Mouse (Mus musculus) heart, embryonic 11.5 days (tissue): ENCODE measurements around the gene Papss1. TPM values are rescaled to one million over a fixed set of nuclear protein-coding genes. Genes with fewer than 3 reads are reported as not detected.

ENCODE experiments used
- ATAC-seq: fragments of 200-750 bp; cut with Nextera tagmentation; replicated peaks from 2 replicates; pipeline ENCODE4 v1.8.0; 2017; ENCODE audit warnings: moderate library complexity; ENCODE audit not compliant: insufficient number of reproducible peaks, low FRiP score, low TSS enrichment
- H3K27ac ChIP-seq: fragments of 300-500 bp; sonication (generic); 2 replicates; pipeline ENCODE4 v1.5.1; 2014; ENCODE audit warnings: mild to moderate bottlenecking, low read depth, low read length
- H3K27me3 ChIP-seq: fragments of 300-500 bp; sonication (generic); 2 replicates; pipeline ENCODE4 v1.6.1; 2014; ENCODE audit warnings: mild to moderate bottlenecking, low read length, mixed read lengths; ENCODE audit not compliant: control insufficient read depth, insufficient read depth
- H3K36me3 ChIP-seq: fragments of 300-500 bp; sonication (generic); 2 replicates; pipeline ENCODE4 v1.6.1; 2014; ENCODE audit warnings: mild to moderate bottlenecking, low read length, moderate library complexity, mixed read lengths; ENCODE audit not compliant: control insufficient read depth, insufficient read depth
- H3K4me1 ChIP-seq: fragments of 300-500 bp; sonication (generic); 2 replicates; pipeline ENCODE4 v1.6.1; 2014; ENCODE audit warnings: low read length; ENCODE audit not compliant: control insufficient read depth, insufficient read depth
- H3K4me2 ChIP-seq: fragments of 300-500 bp; sonication (generic); 2 replicates; pipeline ENCODE4 v1.6.1; 2014; ENCODE audit warnings: mild to moderate bottlenecking, moderate library complexity
- H3K4me3 ChIP-seq: fragments of 300-500 bp; sonication (generic); 2 replicates; pipeline ENCODE4 v1.5.1; 2014; ENCODE audit warnings: low read depth, low read length
- H3K9ac ChIP-seq: fragments of 300-500 bp; sonication (generic); 2 replicates; pipeline ENCODE4 v1.6.1; 2014; ENCODE audit warnings: mild to moderate bottlenecking, low read depth, low read length, moderate library complexity
- H3K9me3 ChIP-seq: fragments of 300-500 bp; sonication (generic); replicated peaks from 2 replicates; pipeline ENCODE4 v1.6.1; 2016; ENCODE audit warnings: low read length; ENCODE audit not compliant: control insufficient read depth
- WGBS: fragments of 180-500 bp; shearing (Covaris S2); extraction: QIAGEN DNeasy Blood & Tissue Kit; methylation state at CpG from one replicate; pipeline ENCODE4 v1.1.7; 2014; ENCODE audit not compliant: insufficient replicate concordance; 5-methylcytosine and 5-hydroxymethylcytosine counted together
- polyA plus RNA-seq: library from polyadenylated mRNA; unstranded; fragments of >200 nt; fragmentation: Nextera tagmentation; extraction: Ambion mirVana; gene quantifications from 2 replicates; pipeline ENCODE4 v1.2.1, GENCODE M21; 2014

Papss1 gene
- polyA plus RNA-seq: 43.8 and 44.9 TPM in 2 replicates

DNA sequence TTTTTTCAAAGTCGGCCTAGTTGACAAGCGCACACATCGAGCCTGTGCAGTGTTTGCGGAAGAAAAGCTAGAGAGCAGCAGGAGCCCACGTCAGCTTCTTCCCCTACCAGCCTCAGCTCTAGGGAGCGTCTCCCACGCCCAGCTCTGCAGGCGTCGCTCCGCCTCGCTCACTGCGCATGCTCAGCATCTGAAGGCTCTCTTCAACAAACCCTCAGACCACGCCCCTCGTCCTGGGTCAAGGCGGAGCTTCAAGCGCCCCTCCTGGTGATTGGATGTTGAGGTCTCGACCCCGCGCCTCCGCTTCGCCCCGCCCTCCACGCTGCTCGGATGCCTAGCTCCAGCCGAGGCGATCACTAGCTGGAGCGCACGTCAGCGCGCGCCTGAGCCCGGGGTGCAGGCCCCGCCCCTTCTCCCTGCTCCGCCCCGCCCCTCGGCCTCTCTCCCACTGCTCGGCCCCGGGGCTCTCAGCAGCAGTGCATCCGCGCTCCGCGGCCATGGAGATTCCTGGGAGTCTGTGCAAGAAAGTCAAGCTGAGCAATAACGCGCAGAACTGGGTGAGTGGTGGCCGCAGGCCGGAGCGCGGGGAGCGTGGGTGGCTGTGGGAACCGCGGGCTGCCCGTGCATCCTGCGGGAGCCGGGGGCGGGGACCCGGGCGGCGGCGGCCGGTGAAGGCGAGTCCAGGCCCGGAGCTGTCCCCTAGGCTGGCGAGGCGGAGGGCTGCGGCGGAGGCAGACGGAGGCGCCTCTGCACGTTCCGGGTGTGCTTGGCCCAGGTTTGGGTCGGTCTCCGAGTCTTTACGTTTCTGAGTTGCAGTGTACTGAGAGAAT, at the start of gene Papss1:
Gene Papss1, plus strand, starts transcription at position 339 of the 827 bp plus-strand sequence.
- under 1% methylated on average over 73 of the region's 73 CpGs for WGBS
- H3K4me3 ChIP-seq: peak within 1 kb of the TSS; percentile 90

DNA sequence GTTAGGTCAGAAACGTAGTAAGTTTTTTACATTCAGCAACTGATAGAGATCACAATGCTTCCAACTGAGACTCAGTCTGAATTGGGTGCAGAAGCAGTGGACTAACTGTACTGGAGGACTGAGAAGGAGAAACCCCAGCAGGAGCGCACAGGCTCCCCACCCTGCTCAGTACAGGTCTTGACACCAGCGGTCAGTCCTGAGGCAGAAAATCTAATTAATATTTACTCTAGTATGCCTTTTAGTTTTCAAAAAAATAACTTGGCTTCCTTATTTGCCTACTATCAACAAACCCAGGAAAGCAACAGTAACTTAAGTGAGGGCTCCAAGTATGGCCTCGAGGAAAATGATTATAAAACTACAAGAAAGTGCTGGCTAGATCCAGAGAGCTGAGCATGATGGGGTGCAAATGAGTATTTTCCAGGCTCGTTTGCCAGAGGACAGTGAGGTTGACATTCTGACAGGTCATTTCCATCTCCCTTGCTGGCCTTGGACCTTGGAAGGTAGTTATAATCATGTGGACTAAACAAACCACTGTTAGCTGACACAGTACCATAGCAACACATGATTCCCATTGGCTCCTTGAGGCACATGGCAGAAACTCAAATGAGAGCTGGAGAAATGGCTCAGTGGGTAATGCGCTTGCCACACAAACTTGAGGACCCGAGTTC, 48.1 kb upstream of the Papss1 start:
- Histone ChIP-seq H3K36me3 (no peaks in the 10 kb centered on the region), H3K9ac (no peak overlapping the region), H3K4me1 (no peaks in the 10 kb centered on the region), H3K4me3 (no peak overlapping the region), H3K27me3 (no peaks in the 10 kb centered on the region), H3K27ac (no peak overlapping the region), H3K9me3 (no peaks in the 10 kb centered on the region), H3K4me2 (no peak overlapping the region)
- no peak for ATAC-seq
- 79% methylated on average over 7 of the region's 7 CpGs for WGBS

More for the DNA sequence above, at the start of gene Papss1:
- peak within 1 kb of the TSS; percentile 93 for H3K27ac ChIP-seq
- H3K27me3 ChIP-seq: no peaks in the 10 kb centered on the region
- ATAC-seq: peak; percentile 99
- peaks cover 12% of the 10 kb centered on the region for H3K4me1 ChIP-seq
- H3K36me3 ChIP-seq: no peaks in the 10 kb centered on the region
- H3K9ac ChIP-seq: peak within 1 kb of the TSS; percentile 88
- peak within 1 kb of the TSS; percentile 73 for H3K4me2 ChIP-seq
- no peaks in the 10 kb centered on the region for H3K9me3 ChIP-seq

DNA sequence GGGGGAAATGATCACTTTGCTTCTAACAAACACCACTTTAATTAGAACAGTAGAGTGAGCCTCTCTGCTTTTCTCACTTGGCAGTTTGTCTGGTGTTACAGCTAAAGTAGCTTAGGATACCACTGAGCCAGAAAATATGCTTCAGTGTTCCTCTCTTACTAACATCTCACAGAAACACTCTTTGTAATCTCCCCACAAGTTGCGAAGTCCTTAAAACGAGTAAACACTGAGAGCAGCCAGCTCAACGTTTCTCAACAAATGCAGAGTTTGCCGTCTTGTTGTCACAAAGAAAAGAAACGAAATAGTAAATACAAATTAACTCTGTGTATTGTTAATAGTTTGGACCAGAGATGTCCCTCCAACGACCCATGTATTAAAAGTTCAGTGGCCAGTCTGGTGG, 46.8 kb upstream of the Papss1 start:
- ATAC-seq: no peak
- no peak overlapping the region for H3K4me3 ChIP-seq
- no peak overlapping the region for H3K27ac ChIP-seq
- no peaks in the 10 kb centered on the region for H3K4me1 ChIP-seq
- H3K9ac ChIP-seq: no peak overlapping the region
- H3K4me2 ChIP-seq: no peak overlapping the region
- no peaks in the 10 kb centered on the region for H3K36me3 ChIP-seq
- H3K9me3 ChIP-seq: no peaks in the 10 kb centered on the region
- H3K27me3 ChIP-seq: no peaks in the 10 kb centered on the region
- WGBS: 73% methylated on average over 6 of the region's 6 CpGs

DNA sequence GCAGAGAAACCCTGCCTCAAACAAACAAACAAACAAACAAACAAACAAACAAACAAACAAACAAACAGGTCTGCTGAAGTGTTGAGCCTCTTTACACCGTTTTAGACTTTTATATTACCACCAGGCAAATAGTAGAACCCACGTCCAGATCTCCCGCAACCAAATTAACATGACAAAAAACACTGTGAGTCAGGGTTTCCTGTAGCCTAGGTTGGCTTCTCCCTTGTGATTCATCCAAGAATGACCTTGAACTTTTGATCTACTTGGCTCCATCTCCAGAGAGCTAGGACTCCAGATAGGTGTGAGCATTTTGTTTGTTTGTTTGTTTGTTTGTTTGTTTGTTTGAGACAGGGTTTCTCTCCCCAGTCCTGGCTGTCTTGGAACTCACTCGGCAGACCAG, 43.4 kb upstream of the Papss1 start:
- Histone ChIP-seq H3K4me2 (no peak overlapping the region), H3K9ac (no peak overlapping the region), H3K36me3 (no peaks in the 10 kb centered on the region), H3K4me3 (no peak overlapping the region), H3K27me3 (no peaks in the 10 kb centered on the region), H3K4me1 (no peaks in the 10 kb centered on the region), H3K27ac (no peak overlapping the region), H3K9me3 (no peaks in the 10 kb centered on the region)
- ATAC-seq: no peak
- WGBS: 74% methylated on average over 4 of the region's 4 CpGs

DNA sequence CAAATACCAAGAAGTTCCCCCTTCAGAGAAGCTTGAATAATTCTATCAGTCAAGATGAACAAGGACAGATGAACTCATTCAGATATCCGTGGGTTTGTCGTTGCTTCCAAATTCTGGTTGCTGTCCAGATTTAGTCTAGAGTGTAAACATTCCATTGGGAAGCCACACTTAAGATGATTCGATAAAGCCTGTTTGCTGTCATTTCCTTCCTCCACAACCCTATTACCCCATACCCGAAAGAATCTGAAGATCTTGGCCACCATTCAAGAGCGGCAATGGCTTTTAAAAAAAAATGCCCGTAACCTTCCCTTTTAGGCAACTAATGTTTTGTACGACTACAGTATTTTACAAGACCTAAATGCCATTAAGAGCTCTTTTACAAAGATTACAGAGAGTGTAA, 42.3 kb upstream of the Papss1 start:
- no peaks in the 10 kb centered on the region for H3K4me1 ChIP-seq
- H3K27ac ChIP-seq: no peak overlapping the region
- H3K4me2 ChIP-seq: no peak overlapping the region
- no peak overlapping the region for H3K9ac ChIP-seq
- no peak overlapping the region for H3K4me3 ChIP-seq
- no peaks in the 10 kb centered on the region for H3K36me3 ChIP-seq
- ATAC-seq: no peak
- no peaks in the 10 kb centered on the region for H3K9me3 ChIP-seq
- H3K27me3 ChIP-seq: no peaks in the 10 kb centered on the region
- WGBS: 60% methylated on average over 7 of the region's 7 CpGs

DNA sequence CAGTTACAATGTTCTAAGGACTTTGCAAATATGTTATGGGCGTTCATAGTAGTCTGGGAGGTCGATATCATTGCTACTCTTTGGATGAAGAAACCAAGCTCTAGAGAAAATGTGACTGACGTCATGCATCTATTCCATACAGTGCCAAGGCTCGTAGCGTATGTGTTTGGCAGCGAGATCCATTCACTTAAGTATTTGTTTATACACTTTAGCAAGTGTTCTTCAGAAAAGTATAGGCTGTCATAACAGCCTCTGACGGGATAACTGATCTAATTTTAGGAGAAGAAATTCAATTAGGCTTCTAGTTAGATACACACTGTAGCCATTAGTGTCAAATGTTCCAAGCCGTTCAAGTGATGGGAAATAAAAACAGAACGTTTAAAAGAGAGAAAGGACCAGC, 40.8 kb upstream of the Papss1 start:
- H3K4me2 ChIP-seq: no peak overlapping the region
- no peak overlapping the region for H3K27ac ChIP-seq
- no peak overlapping the region for H3K4me3 ChIP-seq
- no peaks in the 10 kb centered on the region for H3K4me1 ChIP-seq
- H3K9me3 ChIP-seq: no peaks in the 10 kb centered on the region
- no peaks in the 10 kb centered on the region for H3K36me3 ChIP-seq
- H3K27me3 ChIP-seq: no peaks in the 10 kb centered on the region
- WGBS: 75% methylated on average over 9 of the region's 9 CpGs
- H3K9ac ChIP-seq: no peak overlapping the region
- ATAC-seq: no peak

DNA sequence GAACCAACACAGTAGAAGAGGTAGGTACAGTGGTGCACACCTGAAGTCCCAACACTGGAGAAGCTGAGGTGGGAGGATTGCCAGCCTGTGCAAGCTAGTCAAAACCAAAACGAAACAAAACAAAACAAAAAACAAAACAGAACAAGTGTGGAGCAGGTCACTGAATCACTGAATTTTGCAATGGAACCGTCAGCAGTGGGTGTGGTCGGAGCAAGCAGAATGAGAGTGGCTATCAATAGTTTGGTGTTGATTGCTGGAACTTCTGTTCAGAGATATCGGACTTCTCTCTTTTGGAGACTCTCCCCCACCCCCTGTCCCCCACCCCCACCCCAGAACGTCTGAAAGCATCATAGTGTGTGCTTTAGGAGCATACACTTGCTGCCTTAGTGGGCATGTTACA, 40.4 kb upstream of the Papss1 start:
- no peak overlapping the region for H3K4me3 ChIP-seq
- ATAC-seq: no peak
- WGBS: 56% methylated on average over 5 of the region's 5 CpGs

DNA sequence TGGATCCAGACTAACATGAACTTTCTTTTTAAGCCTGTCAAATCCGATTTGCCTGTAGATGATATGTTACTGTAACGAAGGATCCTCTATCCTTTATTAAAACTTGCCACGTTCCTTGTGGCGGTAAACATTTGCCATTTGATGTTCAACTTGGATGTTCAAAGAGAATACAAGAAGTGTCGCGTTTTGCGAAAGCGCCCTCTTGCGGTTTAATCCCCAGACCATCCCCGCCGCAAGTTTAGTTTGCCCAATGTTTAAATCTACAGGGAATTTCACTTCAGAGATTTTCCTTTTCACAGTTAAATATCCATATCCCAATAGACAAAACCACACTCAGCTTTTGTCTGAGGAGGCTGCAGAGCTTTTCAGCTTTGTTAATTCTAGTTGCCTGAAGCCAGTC, 39.8 kb upstream of the Papss1 start:
- 21% methylated on average over 11 of the region's 11 CpGs for WGBS

More for the DNA sequence above, 40.4 kb upstream of the Papss1 start:
- Histone ChIP-seq H3K27me3 (no peaks in the 10 kb centered on the region), H3K9me3 (no peaks in the 10 kb centered on the region), H3K27ac (no peak overlapping the region), H3K9ac (no peak overlapping the region), H3K4me2 (no peak overlapping the region), H3K4me1 (no peaks in the 10 kb centered on the region), H3K36me3 (no peaks in the 10 kb centered on the region)

More for the DNA sequence above, 39.8 kb upstream of the Papss1 start:
- no peaks in the 10 kb centered on the region for H3K4me1 ChIP-seq
- no peaks in the 10 kb centered on the region for H3K9me3 ChIP-seq
- no peaks in the 10 kb centered on the region for H3K27me3 ChIP-seq
- H3K27ac ChIP-seq: no peak overlapping the region
- no peak overlapping the region for H3K4me3 ChIP-seq
- no peak overlapping the region for H3K4me2 ChIP-seq
- no peaks in the 10 kb centered on the region for H3K36me3 ChIP-seq
- no peak overlapping the region for H3K9ac ChIP-seq
- no peak for ATAC-seq
